Mouse (Mus musculus) thymus, postnatal 4 days (tissue): ENCODE results near the gene Sp9.

Experiments used
- DNase-seq: peaks from one replicate; pipeline ENCODE4 v3.0.0; 2021

The Sp9 gene

GRCm38 (mm10) chr2:73271459-73272161, at the start of gene Sp9:
TSS of gene Sp9 (plus strand) at chr2:73271925.
- DNase-seq = peak; percentile 82

GRCm38 (mm10) chr2:73231081-73231480, 40.6 kb upstream of the Sp9 start:
- DNase-seq = no peak

GRCm38 (mm10) chr2:73241299-73241698, 30.4 kb upstream of the Sp9 start:
- no peak for DNase-seq

- no peak for DNase-seq
These were observed 23.0 kb upstream of the Sp9 start for GRCm38 (mm10) chr2:73248701-73249100.

- DNase-seq = no peak
These were observed 8.5 kb upstream of the Sp9 start for GRCm38 (mm10) chr2:73263172-73263765.

GRCm38 (mm10) chr2:73263794-73264610, 7.7 kb upstream of the Sp9 start:
- DNase-seq = no peak

GRCm38 (mm10) chr2:73264611-73265195, 7.0 kb upstream of the Sp9 start:
- no peak for DNase-seq

GRCm38 (mm10) chr2:73266011-73266410, 5.7 kb upstream of the Sp9 start:
- peak; percentile 28 for DNase-seq

- DNase-seq = no peak
These were observed 5.1 kb upstream of the Sp9 start for GRCm38 (mm10) chr2:73266623-73267022.

GRCm38 (mm10) chr2:73267231-73267630, 4.5 kb upstream of the Sp9 start:
- DNase-seq = no peak

- DNase-seq = no peak
These were observed 3.9 kb upstream of the Sp9 start for GRCm38 (mm10) chr2:73267818-73268217.

- DNase-seq = no peak
These were observed 3.4 kb upstream of the Sp9 start for GRCm38 (mm10) chr2:73268281-73268680.

- DNase-seq = no peak
These were observed 2.8 kb upstream of the Sp9 start for GRCm38 (mm10) chr2:73268836-73269395.

- DNase-seq = peak; percentile 27
These were observed 2.1 kb upstream of the Sp9 start for GRCm38 (mm10) chr2:73269666-73270065.

- DNase-seq = no peak
These were observed 1.6 kb upstream of the Sp9 start for GRCm38 (mm10) chr2:73270071-73270592.

- peak; percentile 43 for DNase-seq
These were observed 899 bp upstream of the Sp9 start for GRCm38 (mm10) chr2:73270593-73271458.

GRCm38 (mm10) chr2:73272351-73273248, 875 bp downstream of the Sp9 start:
- DNase-seq = peak; percentile 53

GRCm38 (mm10) chr2:73273249-73274118, 1.8 kb downstream of the Sp9 start:
- DNase-seq = peak; percentile 70

- peak; percentile 70 for DNase-seq
These were observed 2.6 kb downstream of the Sp9 start for GRCm38 (mm10) chr2:73274119-73274920.
